ENCODE assay signal across 9 mouse cellular contexts in the genomic region with DNA sequence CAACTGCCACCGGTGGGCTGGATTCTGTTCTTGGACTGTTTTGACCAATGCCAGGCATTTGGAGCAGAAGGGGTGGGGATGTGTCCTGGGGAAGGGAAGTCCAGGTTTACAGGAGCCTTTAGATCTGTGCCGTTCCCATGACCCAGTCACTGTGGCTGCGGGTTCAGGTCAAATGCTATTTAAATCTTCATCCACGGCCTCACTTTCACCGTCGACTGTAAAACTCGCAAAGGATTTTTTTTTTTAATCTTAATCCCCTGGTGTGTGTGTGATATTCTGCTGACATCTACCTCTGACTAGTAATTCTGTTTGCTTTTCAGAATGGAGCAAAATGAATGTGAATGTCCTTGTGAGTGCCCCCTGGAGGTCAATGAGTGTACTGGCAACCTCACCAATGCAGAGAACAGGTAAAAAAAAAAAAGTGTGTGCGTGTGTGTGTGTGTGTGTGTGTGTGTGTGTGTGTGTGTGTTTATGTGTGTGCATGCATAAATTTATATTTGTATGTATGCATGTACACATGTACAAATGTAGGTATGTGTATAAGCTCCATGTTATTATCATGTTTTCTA. TPM values are rescaled to one million over a fixed set of nuclear protein-coding genes. Genes with fewer than 3 reads are reported as not detected.
A peak's percentile ranks its signal among the peaks of the same experiment; 100 is the strongest.
DNase-seq lines count a peak whose midpoint lies in the region; TF ChIP-seq lines count a peak whose summit lies in the region.
"Had no signal": no experiment of that assay in that cellular context is flagged by ENCODE, and none has a peak within 500 bp of the region (broad histone marks: within the 10 kb centered on the region; RNA-seq: fewer than 3 reads in every experiment).

No protein-coding gene starts in this region.

- intact Hi-C loops in left cerebral cortex, adult 2 months (cut with DNase I), result loop anchor here (2.0 to 5.0 kb wide), 3 partner anchors 212 to 400 kb away; a partner anchor contains a TSS
- intact Hi-C loops in left cerebral cortex, postnatal 10 days (cut with DNase I), result no loop called here

- no peak for TF ChIP-seq POLR2A in cerebellum, adult 2 months (IDR thresholded peaks at IDR 0.05; ENCODE audit: borderline replicate concordance, insufficient read depth, low read length)

- DNase-seq in cerebellum, adult 2 months, result no peak
- no peak for DNase-seq in cerebellum, adult 9-11 months
- no peak for DNase-seq in left cerebral cortex, adult 2 months (ENCODE audit: extremely low spot score in 1 of 2, low spot score in 2 of 2)
- no peak for DNase-seq in left cerebral cortex, postnatal 10 days (ENCODE audit: extremely low spot score in 1 of 2, low spot score in 2 of 2)
- peak; percentile 60 for DNase-seq in embryo, embryonic 11 days
- DNase-seq in lung, postnatal 36 days, result peak; percentile 64
- no peak for DNase-seq in ovary, postnatal 14 days (ENCODE audit: low spot score)
- DNase-seq in ovary, postnatal 36 days (ENCODE audit: low spot score), result no peak

- H3K4me1 ChIP-seq in cerebellum, adult 2 months (ENCODE audit: control insufficient read depth, insufficient read depth, low read length), result 0 out of 2 replicates have a peak, but pooled peaks cover 6% of the 10 kb centered on the region

- no peak overlapping the region for H3K4me3 ChIP-seq in cerebellum, adult 2 months (replicated peaks; ENCODE audit: insufficient read depth, low read depth, low read length)
- no peak overlapping the region for H3K4me3 ChIP-seq in left cerebral cortex, adult 2 months

- H3K27ac ChIP-seq in cerebellum, adult 2 months (ENCODE audit: insufficient read depth, low read length), result no peak overlapping the region
- no peak overlapping the region for H3K27ac ChIP-seq in left cerebral cortex, adult 2 months

- peak; percentile 17; the same call in 1 of the 2 replicates for TF ChIP-seq CTCF in cerebellum, adult 2 months (IDR thresholded peaks at IDR 0.05; ENCODE audit: borderline replicate concordance, insufficient read depth, low read depth, low read length)
- TF ChIP-seq CTCF in left cerebral cortex, adult 2 months (IDR thresholded peaks at IDR 0.05), result peak; percentile 62

- H3K27me3 ChIP-seq in cerebellum, adult 2 months (ENCODE audit: control insufficient read depth, insufficient read depth, low read length), result no peaks in the 10 kb centered on the region

- 70% methylated on average over 8 of the region's 8 CpGs for WGBS in cerebellum, adult 2 months

RNA-seq across cellular contexts. Expression of a gene that starts 32.2 kb away (rescaled TPM):
- not detected in 2 replicates for polyA plus RNA-seq in cerebellum, adult 2 months (2012; rRNA removed)
- not detected for total RNA-seq in left cerebral cortex, adult 2 months (2021)
- not detected for total RNA-seq in left cerebral cortex, postnatal 10 days (2021)
- polyA plus RNA-seq: gonadal fat pad, adult 2 months had no signal

Comparison
In these comparisons a context has a peak if more than half of its experiments do, and no peak if none do; other contexts are left out.
1. DNase-seq: peak in embryo, embryonic 11 days (single experiment) and lung, postnatal 36 days (single experiment); none in cerebellum, adult 2 months (0 of 2), cerebellum, adult 9-11 months (single experiment), left cerebral cortex, adult 2 months (0 of 2), left cerebral cortex, postnatal 10 days (0 of 2), ovary, postnatal 14 days (single experiment) and ovary, postnatal 36 days (single experiment).